Mouse (Mus musculus): ENCODE results near the gene Stx4a. TPM values are rescaled to one million over a fixed set of nuclear protein-coding genes. Genes with fewer than 3 reads are reported as not detected.
A peak's percentile ranks its signal among the peaks of the same experiment; 100 is the strongest.

Gene Stx4a
- polyA plus RNA-seq, 1 experiment: 126 TPM

GRCm38 (mm10) chr7:127875627-127876001 is 51.5 kb downstream of the Stx4a start:
- Histone ChIP-seq H3K36me3 (ENCODE audit: control insufficient read depth, insufficient read depth, low read length, poor library complexity, severe bottlenecking) (peaks cover 18% of the 10 kb centered on the region), H3K9me3 (replicated peaks; ENCODE audit: control insufficient read depth, insufficient read depth, low read length, poor library complexity, severe bottlenecking) (no peaks in the 10 kb centered on the region), H3K9ac (ENCODE audit: low read depth, poor library complexity, severe bottlenecking) (peak overlapping the region; percentile 95), H3K27ac (ENCODE audit: insufficient read depth, low read length) (peak overlapping the region; percentile 60), H3K4me1 (ENCODE audit: control insufficient read depth, insufficient read depth, low read length) (no peaks in the 10 kb centered on the region), H3K27me3 (ENCODE audit: control insufficient read depth, insufficient read depth, low read length, poor library complexity, severe bottlenecking) (no peaks in the 10 kb centered on the region), H3K4me3 (ENCODE audit: low read depth, low read length) (peak overlapping the region; percentile 86)
- TF ChIP-seq EP300 (IDR thresholded peaks at IDR 0.05; ENCODE audit: insufficient read depth, low read depth, low read length) (no peak), CTCF (IDR thresholded peaks at IDR 0.05; ENCODE audit: low read depth, low read length) (no peak), POLR2A (IDR thresholded peaks at IDR 0.05; ENCODE audit: insufficient read depth, low read length) (no peak)

- Histone ChIP-seq H3K4me3 (ENCODE audit: low read depth, low read length) (peak within 1 kb of the TSS; percentile 86), H3K4me1 (ENCODE audit: control insufficient read depth, insufficient read depth, low read length) (no peaks in the 10 kb centered on the region), H3K9ac (ENCODE audit: low read depth, poor library complexity, severe bottlenecking) (peak within 1 kb of the TSS; percentile 95), H3K27me3 (ENCODE audit: control insufficient read depth, insufficient read depth, low read length, poor library complexity, severe bottlenecking) (no peaks in the 10 kb centered on the region), H3K27ac (ENCODE audit: insufficient read depth, low read length) (peak within 1 kb of the TSS; percentile 60), H3K9me3 (replicated peaks; ENCODE audit: control insufficient read depth, insufficient read depth, low read length, poor library complexity, severe bottlenecking) (no peaks in the 10 kb centered on the region), H3K36me3 (ENCODE audit: control insufficient read depth, insufficient read depth, low read length, poor library complexity, severe bottlenecking) (peaks cover 23% of the 10 kb centered on the region)
- TF ChIP-seq EP300 (IDR thresholded peaks at IDR 0.05; ENCODE audit: insufficient read depth, low read depth, low read length) (no peak), POLR2A (IDR thresholded peaks at IDR 0.05; ENCODE audit: insufficient read depth, low read length) (no peak), CTCF (IDR thresholded peaks at IDR 0.05; ENCODE audit: low read depth, low read length) (no peak)
Measured at GRCm38 (mm10) chr7:127876041-127876466, 52.0 kb downstream of the Stx4a start, which contains the start of gene Zfp646. TSS of gene Zfp646 (plus strand) at chr7:127876221.

- TF ChIP-seq CTCF (IDR thresholded peaks at IDR 0.05; ENCODE audit: low read depth, low read length) (no peak), POLR2A (IDR thresholded peaks at IDR 0.05; ENCODE audit: insufficient read depth, low read length) (peak; percentile 46)
- no peaks in the 10 kb centered on the region for H3K27me3 ChIP-seq (ENCODE audit: control insufficient read depth, insufficient read depth, low read length, poor library complexity, severe bottlenecking)
- H3K36me3 ChIP-seq (ENCODE audit: control insufficient read depth, insufficient read depth, low read length, poor library complexity, severe bottlenecking): peaks cover 29% of the 10 kb centered on the region
- peak within 1 kb of the TSS; percentile 95 for H3K9ac ChIP-seq (ENCODE audit: low read depth, poor library complexity, severe bottlenecking)
- H3K4me1 ChIP-seq (ENCODE audit: control insufficient read depth, insufficient read depth, low read length): no peaks in the 10 kb centered on the region
- H3K27ac ChIP-seq (ENCODE audit: insufficient read depth, low read length): peak within 1 kb of the TSS; percentile 60
- H3K4me3 ChIP-seq (ENCODE audit: low read depth, low read length): peak within 1 kb of the TSS; percentile 86
- H3K9me3 ChIP-seq (replicated peaks; ENCODE audit: control insufficient read depth, insufficient read depth, low read length, poor library complexity, severe bottlenecking): no peaks in the 10 kb centered on the region
Measured at GRCm38 (mm10) chr7:127876467-127877348, 52.6 kb downstream of the Stx4a start, which contains the start of gene Zfp668. TSS of gene Zfp668 (minus strand) at chr7:127876828.

GRCm38 (mm10) chr7:127879301-127879700 is 55.2 kb downstream of the Stx4a start:
- H3K4me3 ChIP-seq (ENCODE audit: low read depth, low read length): no peak overlapping the region
- no peaks in the 10 kb centered on the region for H3K9me3 ChIP-seq (replicated peaks; ENCODE audit: control insufficient read depth, insufficient read depth, low read length, poor library complexity, severe bottlenecking)
- H3K27me3 ChIP-seq (ENCODE audit: control insufficient read depth, insufficient read depth, low read length, poor library complexity, severe bottlenecking): no peaks in the 10 kb centered on the region
- H3K9ac ChIP-seq (ENCODE audit: low read depth, poor library complexity, severe bottlenecking): no peak overlapping the region
- peaks cover 41% of the 10 kb centered on the region for H3K36me3 ChIP-seq (ENCODE audit: control insufficient read depth, insufficient read depth, low read length, poor library complexity, severe bottlenecking)
- H3K27ac ChIP-seq (ENCODE audit: insufficient read depth, low read length): no peak overlapping the region
- TF ChIP-seq EP300 (IDR thresholded peaks at IDR 0.05; ENCODE audit: insufficient read depth, low read depth, low read length): no peak
- TF ChIP-seq CTCF (IDR thresholded peaks at IDR 0.05; ENCODE audit: low read depth, low read length): no peak
- TF ChIP-seq POLR2A (IDR thresholded peaks at IDR 0.05; ENCODE audit: insufficient read depth, low read length): no peak
- no peaks in the 10 kb centered on the region for H3K4me1 ChIP-seq (ENCODE audit: control insufficient read depth, insufficient read depth, low read length)

- Histone ChIP-seq H3K36me3 (ENCODE audit: control insufficient read depth, insufficient read depth, low read length, poor library complexity, severe bottlenecking) (peaks cover 49% of the 10 kb centered on the region), H3K4me1 (ENCODE audit: control insufficient read depth, insufficient read depth, low read length) (no peaks in the 10 kb centered on the region)
- TF ChIP-seq CTCF (IDR thresholded peaks at IDR 0.05; ENCODE audit: low read depth, low read length) (peak; percentile 4), EP300 (IDR thresholded peaks at IDR 0.05; ENCODE audit: insufficient read depth, low read depth, low read length) (no peak)
Measured at GRCm38 (mm10) chr7:127880431-127880830, 56.3 kb downstream of the Stx4a start.

GRCm38 (mm10) chr7:127885951-127886350 is 61.9 kb downstream of the Stx4a start:
- TF ChIP-seq CTCF (IDR thresholded peaks at IDR 0.05; ENCODE audit: low read depth, low read length): no peak
- no peak for TF ChIP-seq EP300 (IDR thresholded peaks at IDR 0.05; ENCODE audit: insufficient read depth, low read depth, low read length)
- TF ChIP-seq POLR2A (IDR thresholded peaks at IDR 0.05; ENCODE audit: insufficient read depth, low read length): no peak
- H3K4me3 ChIP-seq (ENCODE audit: low read depth, low read length): no peak overlapping the region
- no peak overlapping the region for H3K9ac ChIP-seq (ENCODE audit: low read depth, poor library complexity, severe bottlenecking)
- no peaks in the 10 kb centered on the region for H3K9me3 ChIP-seq (replicated peaks; ENCODE audit: control insufficient read depth, insufficient read depth, low read length, poor library complexity, severe bottlenecking)
- no peaks in the 10 kb centered on the region for H3K4me1 ChIP-seq (ENCODE audit: control insufficient read depth, insufficient read depth, low read length)
- H3K27ac ChIP-seq (ENCODE audit: insufficient read depth, low read length): no peak overlapping the region
- no peaks in the 10 kb centered on the region for H3K27me3 ChIP-seq (ENCODE audit: control insufficient read depth, insufficient read depth, low read length, poor library complexity, severe bottlenecking)
- peaks cover 41% of the 10 kb centered on the region for H3K36me3 ChIP-seq (ENCODE audit: control insufficient read depth, insufficient read depth, low read length, poor library complexity, severe bottlenecking)

More at GRCm38 (mm10) chr7:127880431-127880830, 56.3 kb downstream of the Stx4a start:
- no peak overlapping the region for H3K4me3 ChIP-seq (ENCODE audit: low read depth, low read length)
- no peak overlapping the region for H3K27ac ChIP-seq (ENCODE audit: insufficient read depth, low read length)
- no peaks in the 10 kb centered on the region for H3K27me3 ChIP-seq (ENCODE audit: control insufficient read depth, insufficient read depth, low read length, poor library complexity, severe bottlenecking)
- H3K9ac ChIP-seq (ENCODE audit: low read depth, poor library complexity, severe bottlenecking): no peak overlapping the region
- no peaks in the 10 kb centered on the region for H3K9me3 ChIP-seq (replicated peaks; ENCODE audit: control insufficient read depth, insufficient read depth, low read length, poor library complexity, severe bottlenecking)
